Mouse (Mus musculus) lung, postnatal 36 days (tissue): Measurements from ENCODE around the gene Cenpa.

Experiments used
- DNase-seq: peaks from one replicate; pipeline ENCODE4 v3.0.0; 2022; ENCODE audit warnings: mixed read lengths

Gene Cenpa

GRCm38 (mm10) chr5:30666391-30667195 lies at the start of gene Cenpa:
TSS of gene Cenpa (plus strand) at chr5:30666777.
- DNase-seq, result peak; percentile 99

GRCm38 (mm10) chr5:30617357-30617756 lies 49.2 kb upstream of the Cenpa start:
- DNase-seq, result no peak

- peak; percentile 63 for DNase-seq
These were observed 48.7 kb upstream of the Cenpa start for GRCm38 (mm10) chr5:30617851-30618250.

GRCm38 (mm10) chr5:30618376-30619003 lies 48.1 kb upstream of the Cenpa start:
- DNase-seq, result no peak

GRCm38 (mm10) chr5:30619211-30619610 lies 47.4 kb upstream of the Cenpa start:
- DNase-seq, result no peak

- no peak for DNase-seq
These were observed 46.0 kb upstream of the Cenpa start for GRCm38 (mm10) chr5:30620567-30620966.

DNA sequence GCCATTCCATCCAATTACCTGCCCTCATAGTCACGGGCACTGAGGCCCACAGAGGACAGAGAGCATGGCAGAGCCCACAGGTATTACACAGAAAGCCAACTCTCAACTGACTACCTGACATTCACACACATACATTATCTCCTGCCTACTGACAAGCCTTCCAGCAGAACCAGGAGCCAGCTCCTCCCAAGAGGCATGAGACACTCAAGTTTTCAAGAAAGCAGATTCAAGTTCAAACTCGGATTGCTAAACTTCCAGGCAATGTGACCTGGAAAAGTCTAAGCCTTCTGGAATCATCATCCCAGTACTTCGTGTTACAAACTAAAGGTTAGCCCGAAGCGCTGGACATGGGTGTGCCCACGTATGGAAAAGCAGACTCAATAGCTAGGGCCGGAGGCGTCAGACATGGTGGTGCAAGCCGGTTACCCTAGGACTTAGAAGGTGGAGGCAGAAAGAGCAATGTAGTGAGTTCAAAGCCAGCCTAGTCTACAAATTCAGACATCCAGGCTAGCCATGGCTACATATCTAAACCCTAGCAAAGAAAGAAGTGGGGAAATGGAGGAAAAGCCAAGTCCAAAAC lies 45.3 kb upstream of the Cenpa start:
- DNase-seq, result no peak

DNA sequence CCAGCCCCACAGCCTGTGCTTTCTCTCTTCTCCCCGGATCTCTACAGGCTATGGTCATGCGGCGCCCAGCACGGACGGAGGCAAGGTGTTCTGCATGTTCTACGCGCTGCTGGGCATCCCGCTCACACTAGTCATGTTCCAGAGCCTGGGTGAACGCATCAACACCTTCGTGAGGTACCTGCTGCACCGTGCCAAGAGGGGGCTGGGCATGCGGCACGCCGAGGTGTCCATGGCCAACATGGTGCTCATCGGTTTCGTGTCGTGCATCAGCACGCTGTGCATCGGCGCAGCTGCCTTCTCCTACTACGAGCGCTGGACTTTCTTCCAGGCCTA lies 44.8 kb upstream of the Cenpa start:
- DNase-seq, result no peak

- DNase-seq, result peak; percentile 41
These were observed 44.3 kb upstream of the Cenpa start for GRCm38 (mm10) chr5:30622177-30622840.

GRCm38 (mm10) chr5:30622841-30623185 lies 43.8 kb upstream of the Cenpa start:
- DNase-seq, result no peak

- DNase-seq, result no peak
These were observed 43.2 kb upstream of the Cenpa start for GRCm38 (mm10) chr5:30623380-30623779.

DNA sequence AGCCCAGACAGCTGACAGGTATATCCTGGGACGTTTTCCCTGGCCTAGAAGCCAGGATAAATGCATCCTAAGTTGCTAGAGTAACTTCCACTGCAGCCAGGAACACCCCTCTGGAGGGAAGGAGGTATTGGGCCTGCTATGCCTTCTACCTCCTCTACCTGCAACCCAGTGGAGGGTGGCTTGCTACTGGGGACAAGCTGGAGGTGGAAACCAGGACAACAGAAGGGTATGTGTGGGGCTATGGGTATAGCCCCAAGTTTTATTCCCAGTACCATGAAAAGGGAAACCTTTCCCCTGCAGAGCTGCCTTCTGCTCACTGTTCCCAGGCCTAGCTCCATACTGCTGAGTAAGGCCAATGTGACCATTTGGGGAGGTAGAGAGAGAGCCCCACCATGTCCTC lies 42.3 kb upstream of the Cenpa start:
- no peak for DNase-seq

- peak; percentile 34 for DNase-seq
These were observed 41.7 kb upstream of the Cenpa start for GRCm38 (mm10) chr5:30624908-30625307.

GRCm38 (mm10) chr5:30625379-30625778 lies 41.2 kb upstream of the Cenpa start:
- DNase-seq, result no peak

- no peak for DNase-seq
These were observed 40.1 kb upstream of the Cenpa start for GRCm38 (mm10) chr5:30626331-30627105.

DNA sequence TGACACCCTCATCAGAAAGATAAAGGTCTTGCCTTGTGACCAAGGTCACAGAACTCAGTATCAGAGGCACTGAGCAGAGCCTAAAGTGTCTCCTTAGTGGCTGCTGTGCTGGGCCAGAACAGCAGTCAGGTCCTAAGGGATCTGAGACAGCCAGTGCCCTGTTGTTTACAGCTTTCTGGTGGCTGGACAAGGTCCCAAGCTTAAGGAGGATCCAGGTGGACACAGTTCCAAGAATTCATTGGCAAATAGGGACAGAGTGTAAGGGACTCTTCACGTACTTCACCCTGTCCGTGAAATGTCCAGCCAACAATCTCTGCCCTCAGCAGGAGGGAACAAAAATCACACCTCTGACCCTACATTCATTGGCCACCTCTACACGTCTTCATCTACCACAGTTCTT lies 38.1 kb upstream of the Cenpa start:
- DNase-seq, result no peak

GRCm38 (mm10) chr5:30630401-30630800 lies 36.2 kb upstream of the Cenpa start:
- no peak for DNase-seq

DNA sequence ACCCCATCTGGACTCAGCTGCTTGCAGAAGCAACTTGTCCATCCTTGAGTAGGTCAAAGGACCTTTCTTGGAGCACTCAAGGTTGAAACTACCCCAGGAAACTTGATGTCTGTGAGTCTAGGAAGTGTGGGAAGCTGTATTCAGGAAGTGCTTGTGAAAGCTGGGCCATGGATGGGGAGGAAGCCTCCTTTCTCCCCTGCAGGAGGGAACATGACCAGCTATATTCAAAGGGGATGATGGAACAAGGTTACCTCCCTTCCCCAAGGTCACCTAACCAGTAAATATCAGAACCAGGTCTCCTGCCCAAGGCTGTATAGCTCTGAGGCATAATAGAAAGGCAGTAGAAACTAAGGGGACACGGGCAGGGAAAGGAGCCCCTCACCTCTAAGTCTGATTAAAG lies 34.4 kb upstream of the Cenpa start:
- DNase-seq, result no peak

DNA sequence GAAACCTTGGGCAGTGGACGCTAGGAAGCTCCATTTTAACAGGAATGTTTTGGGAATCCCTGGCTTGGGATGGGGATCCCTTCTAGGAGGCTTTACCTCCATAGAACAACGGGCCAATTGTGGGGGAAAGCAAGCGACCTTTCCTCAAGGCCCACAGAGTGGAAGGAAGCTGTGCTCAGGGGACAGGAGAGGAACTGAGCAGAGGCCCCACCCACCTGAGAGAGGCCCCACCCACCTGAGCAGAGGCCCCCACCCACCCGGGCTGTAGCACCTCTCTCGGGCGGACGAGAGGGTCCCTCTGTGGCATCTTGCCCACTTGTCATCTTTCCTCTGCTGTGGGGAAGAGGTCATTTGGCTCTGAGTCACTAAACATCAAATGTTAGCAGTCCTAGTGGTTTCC lies 29.6 kb upstream of the Cenpa start:
- DNase-seq, result no peak

DNA sequence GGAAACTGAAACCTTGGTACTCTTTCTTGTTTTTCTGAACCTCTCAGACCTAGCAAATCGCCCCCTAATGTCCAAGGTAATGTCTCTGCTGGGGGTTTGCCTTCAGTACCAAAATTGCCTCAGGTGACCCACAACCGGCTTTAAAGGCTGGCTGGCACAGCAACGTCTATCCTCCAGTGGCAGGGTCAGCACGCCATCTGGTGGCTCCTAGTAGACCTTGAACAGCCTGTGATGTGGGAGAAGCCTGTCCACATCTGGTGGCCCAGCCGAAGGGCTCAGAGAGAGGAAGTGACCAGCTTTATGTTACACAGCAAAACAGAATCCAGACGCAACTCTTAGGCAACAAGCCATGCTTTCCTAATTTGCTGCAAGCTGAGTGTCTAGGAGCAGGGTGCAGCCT lies 28.5 kb upstream of the Cenpa start:
- peak; percentile 92 for DNase-seq

- peak; percentile 21 for DNase-seq
These were observed 22.9 kb upstream of the Cenpa start for GRCm38 (mm10) chr5:30643477-30644179.

DNA sequence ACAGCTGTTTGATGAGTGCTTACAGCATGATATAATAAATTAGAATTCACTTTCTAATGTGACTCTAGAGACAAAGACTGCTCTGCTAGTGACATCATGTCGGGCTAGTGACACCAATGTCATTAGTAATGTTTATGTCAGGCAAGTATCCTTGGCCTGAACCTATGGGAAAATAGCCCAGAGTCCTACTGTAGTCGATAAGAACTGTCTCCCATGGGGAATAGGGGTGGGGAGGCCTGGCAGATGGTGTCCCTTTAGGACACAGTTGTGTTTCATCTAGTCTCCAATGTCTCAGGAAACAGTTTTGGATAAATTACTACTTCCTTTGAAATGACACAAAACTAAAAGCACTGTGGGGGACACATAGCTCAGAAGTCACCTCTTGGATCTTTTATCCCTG lies 20.5 kb upstream of the Cenpa start:
- peak; percentile 34 for DNase-seq
